Mouse (Mus musculus): ENCODE results near the gene Hoxd4. TPM values are rescaled to one million over a fixed set of nuclear protein-coding genes. Genes with fewer than 3 reads are reported as not detected.

Hoxd4 gene
- polyA plus RNA-seq, 1 experiment from 2014 or later = not detected

GRCm38 (mm10) chr2:74698201-74699052, 13.3 kb upstream of the Hoxd4 start:
- under 1% methylated on average over 82 of the region's 86 CpGs for WGBS
- peaks cover 100% of the 10 kb centered on the region for H3K27me3 ChIP-seq (ENCODE audit: poor library complexity, severe bottlenecking)
- no peak overlapping the region for H3K27ac ChIP-seq
- H3K9me3 ChIP-seq = no peaks in the 10 kb centered on the region
- H3K36me3 ChIP-seq (replicated peaks) = no peaks in the 10 kb centered on the region
- H3K4me3 ChIP-seq = peak overlapping the region; percentile 44
- DNase-seq (ENCODE audit: extremely low spot score, low spot score) = peak; percentile 56
- H3K4me1 ChIP-seq = peaks cover 14% of the 10 kb centered on the region

GRCm38 (mm10) chr2:74699053-74699430, 12.7 kb upstream of the Hoxd4 start:
- H3K4me3 ChIP-seq = no peak overlapping the region
- no peak overlapping the region for H3K27ac ChIP-seq
- peak; percentile 46 for DNase-seq (ENCODE audit: extremely low spot score, low spot score)
- no peaks in the 10 kb centered on the region for H3K9me3 ChIP-seq
- H3K4me1 ChIP-seq = peaks cover 16% of the 10 kb centered on the region
- 1% methylated on average over 17 of the region's 17 CpGs for WGBS
- H3K27me3 ChIP-seq (ENCODE audit: poor library complexity, severe bottlenecking) = peaks cover 100% of the 10 kb centered on the region
- H3K36me3 ChIP-seq (replicated peaks) = no peaks in the 10 kb centered on the region

- H3K9me3 ChIP-seq = no peaks in the 10 kb centered on the region
- no peak overlapping the region for H3K27ac ChIP-seq
- peaks cover 21% of the 10 kb centered on the region for H3K4me1 ChIP-seq
- peaks cover 100% of the 10 kb centered on the region for H3K27me3 ChIP-seq (ENCODE audit: poor library complexity, severe bottlenecking)
- DNase-seq (ENCODE audit: extremely low spot score, low spot score) = peak; percentile 36
- no peaks in the 10 kb centered on the region for H3K36me3 ChIP-seq (replicated peaks)
- no peak overlapping the region for H3K4me3 ChIP-seq
- 2% methylated on average over 23 of the region's 23 CpGs for WGBS
Measured at GRCm38 (mm10) chr2:74699664-74700545, 11.8 kb upstream of the Hoxd4 start.

GRCm38 (mm10) chr2:74700546-74701112, 11.1 kb upstream of the Hoxd4 start:
- peak; percentile 33 for DNase-seq (ENCODE audit: extremely low spot score, low spot score)
- Histone ChIP-seq H3K27me3 (ENCODE audit: poor library complexity, severe bottlenecking) (peaks cover 100% of the 10 kb centered on the region), H3K4me1 (peaks cover 29% of the 10 kb centered on the region), H3K9me3 (no peaks in the 10 kb centered on the region), H3K36me3 (replicated peaks) (no peaks in the 10 kb centered on the region), H3K4me3 (no peak overlapping the region), H3K27ac (no peak overlapping the region)
- under 1% methylated on average over 22 of the region's 22 CpGs for WGBS

- Histone ChIP-seq H3K4me3 (no peak overlapping the region), H3K9me3 (no peaks in the 10 kb centered on the region), H3K4me1 (peaks cover 30% of the 10 kb centered on the region), H3K36me3 (replicated peaks) (no peaks in the 10 kb centered on the region), H3K27me3 (ENCODE audit: poor library complexity, severe bottlenecking) (peaks cover 100% of the 10 kb centered on the region), H3K27ac (no peak overlapping the region)
- WGBS = 12% methylated on average over 17 of the region's 17 CpGs
- peak; percentile 76 for DNase-seq (ENCODE audit: extremely low spot score, low spot score)
Measured at GRCm38 (mm10) chr2:74701949-74702819, 9.5 kb upstream of the Hoxd4 start.

GRCm38 (mm10) chr2:74702820-74703219, 8.9 kb upstream of the Hoxd4 start:
- peaks cover 100% of the 10 kb centered on the region for H3K27me3 ChIP-seq (ENCODE audit: poor library complexity, severe bottlenecking)
- WGBS = 15% methylated on average over 6 of the region's 6 CpGs
- DNase-seq (ENCODE audit: extremely low spot score, low spot score) = no peak
- H3K36me3 ChIP-seq (replicated peaks) = no peaks in the 10 kb centered on the region
- H3K4me3 ChIP-seq = no peak overlapping the region
- H3K4me1 ChIP-seq = peaks cover 25% of the 10 kb centered on the region
- H3K27ac ChIP-seq = no peak overlapping the region
- no peaks in the 10 kb centered on the region for H3K9me3 ChIP-seq

GRCm38 (mm10) chr2:74703317-74703716, 8.4 kb upstream of the Hoxd4 start:
- Histone ChIP-seq H3K4me1 (peaks cover 20% of the 10 kb centered on the region), H3K4me3 (no peak overlapping the region), H3K36me3 (replicated peaks) (no peaks in the 10 kb centered on the region), H3K27ac (no peak overlapping the region), H3K27me3 (ENCODE audit: poor library complexity, severe bottlenecking) (peaks cover 100% of the 10 kb centered on the region), H3K9me3 (no peaks in the 10 kb centered on the region)
- WGBS = 2% methylated on average over 10 of the region's 10 CpGs
- DNase-seq (ENCODE audit: extremely low spot score, low spot score) = peak; percentile 38

- Histone ChIP-seq H3K9me3 (no peaks in the 10 kb centered on the region), H3K4me3 (no peak overlapping the region), H3K36me3 (replicated peaks) (no peaks in the 10 kb centered on the region), H3K4me1 (peaks cover 16% of the 10 kb centered on the region), H3K27ac (no peak overlapping the region), H3K27me3 (ENCODE audit: poor library complexity, severe bottlenecking) (peaks cover 100% of the 10 kb centered on the region)
- peak; percentile 47 for DNase-seq (ENCODE audit: extremely low spot score, low spot score)
- 2% methylated on average over 26 of the region's 26 CpGs for WGBS
Measured at GRCm38 (mm10) chr2:74703720-74704392, 7.9 kb upstream of the Hoxd4 start.

- Histone ChIP-seq H3K36me3 (replicated peaks) (no peaks in the 10 kb centered on the region), H3K27ac (no peak within 1 kb of the TSS), H3K4me1 (peaks cover 16% of the 10 kb centered on the region), H3K27me3 (ENCODE audit: poor library complexity, severe bottlenecking) (peaks cover 100% of the 10 kb centered on the region), H3K4me3 (peak within 1 kb of the TSS; percentile 46), H3K9me3 (no peaks in the 10 kb centered on the region)
- 0% methylated on average over 39 of the region's 52 CpGs for WGBS
- DNase-seq (ENCODE audit: extremely low spot score, low spot score) = peak; percentile 55
Measured at GRCm38 (mm10) chr2:74704393-74704998, 7.2 kb upstream of the Hoxd4 start, which contains the start of gene Hoxd8. Gene Hoxd8 (plus strand): TSS chr2:74704615.

GRCm38 (mm10) chr2:74704999-74705466, 6.7 kb upstream of the Hoxd4 start:
- no peaks in the 10 kb centered on the region for H3K9me3 ChIP-seq
- H3K4me1 ChIP-seq = peaks cover 16% of the 10 kb centered on the region
- 5% methylated on average over 65 of the region's 66 CpGs for WGBS
- peak; percentile 51 for DNase-seq (ENCODE audit: extremely low spot score, low spot score)
- H3K27ac ChIP-seq = no peak overlapping the region
- peak overlapping the region; percentile 46 for H3K4me3 ChIP-seq
- H3K36me3 ChIP-seq (replicated peaks) = no peaks in the 10 kb centered on the region
- H3K27me3 ChIP-seq (ENCODE audit: poor library complexity, severe bottlenecking) = peaks cover 100% of the 10 kb centered on the region

- peaks cover 16% of the 10 kb centered on the region for H3K4me1 ChIP-seq
- peak; percentile 56 for DNase-seq (ENCODE audit: extremely low spot score, low spot score)
- H3K4me3 ChIP-seq = peak overlapping the region; percentile 46
- no peaks in the 10 kb centered on the region for H3K9me3 ChIP-seq
- no peaks in the 10 kb centered on the region for H3K36me3 ChIP-seq (replicated peaks)
- H3K27me3 ChIP-seq (ENCODE audit: poor library complexity, severe bottlenecking) = peaks cover 100% of the 10 kb centered on the region
- no peak overlapping the region for H3K27ac ChIP-seq
- under 1% methylated on average over 71 of the region's 85 CpGs for WGBS
Measured at GRCm38 (mm10) chr2:74705467-74706089, 6.2 kb upstream of the Hoxd4 start.
